ENCODE assay signal across 8 mouse cellular contexts in genomic region chr12:103301645-103302044, GRCm38 (mm10). TPM values are rescaled to one million over a fixed set of nuclear protein-coding genes. Genes with fewer than 3 reads are reported as not detected.
DNase-seq lines count a peak whose midpoint lies in the region; ATAC-seq and TF ChIP-seq lines count a peak whose summit lies in the region.
"Had no signal": no experiment of that assay in that cellular context is flagged by ENCODE, and none has a peak within 500 bp of the region (broad histone marks: within the 10 kb centered on the region; RNA-seq: fewer than 3 reads in every experiment).

No protein-coding gene starts in this region.

- 50% methylated on average over 2 of the region's 2 CpGs for WGBS in midbrain, postnatal 0 days

- no peak overlapping the region for H3K27ac ChIP-seq in midbrain, postnatal 0 days (ENCODE audit: low read depth, low read length)
- H3K27ac ChIP-seq: heart, embryonic 15.5 days had no signal

- no peak overlapping the region for H3K9ac ChIP-seq in midbrain, postnatal 0 days (replicated peaks; ENCODE audit: low read length, poor library complexity, severe bottlenecking)
- H3K9ac ChIP-seq: heart, embryonic 15.5 days had no signal

- no peak overlapping the region for H3K4me2 ChIP-seq in midbrain, postnatal 0 days (ENCODE audit: low read depth, low read length, poor library complexity, severe bottlenecking)
- H3K4me2 ChIP-seq: heart, embryonic 15.5 days had no signal

- peaks cover 27% of the 10 kb centered on the region for H3K27me3 ChIP-seq in E14TG2a.4 (ENCODE audit: insufficient read depth, low read length)
- no peaks in the 10 kb centered on the region for H3K27me3 ChIP-seq in midbrain, postnatal 0 days (ENCODE audit: insufficient read depth, low read length)

- TF ChIP-seq CTCF in E14TG2a.4 (conservative IDR thresholded peaks at IDR 0.05; ENCODE audit: low read length): peak; percentile 98
- TF ChIP-seq CTCF in midbrain, postnatal 0 days (IDR thresholded peaks at IDR 0.05): peak; percentile 95

- H3K4me1 ChIP-seq in E14TG2a.4 (replicated peaks; ENCODE audit: low read depth, low read length): peaks cover 4% of the 10 kb centered on the region; the same call in 1 of the 2 replicates
- H3K4me1 ChIP-seq in midbrain, postnatal 0 days (ENCODE audit: insufficient read depth, low read length): no peaks in the 10 kb centered on the region
- H3K4me1 ChIP-seq: heart, embryonic 15.5 days had no signal

- DNase-seq in left cerebral cortex, adult 18-20 months (ENCODE audit: low spot score in 2 of 2): peak; percentile 72 to 82
- DNase-seq in left cerebral cortex, adult 11 months (ENCODE audit: low spot score): no peak
- DNase-seq in ZHBTc4 (ENCODE audit: low read depth, low spot score): peak; percentile 56
- DNase-seq in embryo, embryonic 10.5 days (ENCODE audit: low spot score): peak; percentile 82
- DNase-seq in layer of hippocampus, adult 9-10 months (ENCODE audit: low spot score): peak; percentile 61
- DNase-seq in midbrain, postnatal 0 days (ENCODE audit: low spot score): peak; percentile 72

- no peaks in the 10 kb centered on the region for H3K9me3 ChIP-seq in E14TG2a.4 (ENCODE audit: low read length)
- no peaks in the 10 kb centered on the region for H3K9me3 ChIP-seq in midbrain, postnatal 0 days (ENCODE audit: low read length)
- H3K9me3 ChIP-seq: heart, embryonic 15.5 days had no signal

- H3K4me3 ChIP-seq in E14TG2a.4 (replicated peaks; ENCODE audit: low read length): no peak overlapping the region
- no peak overlapping the region for H3K4me3 ChIP-seq in midbrain, postnatal 0 days (ENCODE audit: low read depth, low read length)
- H3K4me3 ChIP-seq: heart, embryonic 15.5 days had no signal

- H3K36me3 ChIP-seq in E14TG2a.4 (ENCODE audit: insufficient read depth, low read length): no peaks in the 10 kb centered on the region
- no peaks in the 10 kb centered on the region for H3K36me3 ChIP-seq in midbrain, postnatal 0 days (ENCODE audit: insufficient read depth, low read length)
- H3K36me3 ChIP-seq: heart, embryonic 15.5 days had no signal

- ATAC-seq in midbrain, postnatal 0 days (ENCODE audit: low FRiP score): no peak

RNA-seq across cellular contexts. Expression of gene Fam181a, which starts 9.1 kb away (rescaled TPM):
- 1 to 10 TPM; 2.9 to 4.6 TPM for total RNA-seq in left cerebral cortex, adult 18-20 months (2021)
- 11.2 and 14.9 TPM in 2 replicates for total RNA-seq in midbrain, postnatal 0 days (2014; rRNA removed)
- polyA plus RNA-seq in midbrain, postnatal 0 days (2015; fragmentation: Nextera tagmentation; extraction: Ambion mirVana): 8.9 and 11.2 TPM in 2 replicates
- polyA plus RNA-seq: heart, embryonic 15.5 days had no signal

RNA-seq across cellular contexts. Expression of gene Asb2, which starts 54.2 kb away (rescaled TPM):
- total RNA-seq in left cerebral cortex, adult 18-20 months (2021): 1 to 10 TPM; 3.2 to 3.5 TPM
- total RNA-seq in midbrain, postnatal 0 days (2014; rRNA removed): 0.93 and 4.4 TPM in 2 replicates
- 1.5 and 1.9 TPM in 2 replicates for polyA plus RNA-seq in midbrain, postnatal 0 days (2015; fragmentation: Nextera tagmentation; extraction: Ambion mirVana)

RNA-seq across cellular contexts. Expression of gene Prima1, which starts 59.7 kb away (rescaled TPM):
- 1 to 10 TPM; 4.6 to 6.8 TPM for total RNA-seq in left cerebral cortex, adult 18-20 months (2021)
- 0.44 and 2.3 TPM in 2 replicates for total RNA-seq in midbrain, postnatal 0 days (2014; rRNA removed)
- 0.46 and 1.2 TPM in 2 replicates for polyA plus RNA-seq in midbrain, postnatal 0 days (2015; fragmentation: Nextera tagmentation; extraction: Ambion mirVana)
